Mouse (Mus musculus) ovary, adult 2 months (tissue): ENCODE data around the gene Rin3. TPM values are rescaled to one million over a fixed set of nuclear protein-coding genes. Genes with fewer than 3 reads are reported as not detected.

Experiments
- polyA plus RNA-seq: library from polyadenylated mRNA; depleted of rRNA; stranded (reverse); fragments of >200 nt; gene quantifications from 2 replicates; pipeline ENCODE4 v1.2.3, GENCODE M21; 2012; rRNA removed

Gene Rin3
- 9.0 and 9.6 TPM in 2 replicates for polyA plus RNA-seq

DNA sequence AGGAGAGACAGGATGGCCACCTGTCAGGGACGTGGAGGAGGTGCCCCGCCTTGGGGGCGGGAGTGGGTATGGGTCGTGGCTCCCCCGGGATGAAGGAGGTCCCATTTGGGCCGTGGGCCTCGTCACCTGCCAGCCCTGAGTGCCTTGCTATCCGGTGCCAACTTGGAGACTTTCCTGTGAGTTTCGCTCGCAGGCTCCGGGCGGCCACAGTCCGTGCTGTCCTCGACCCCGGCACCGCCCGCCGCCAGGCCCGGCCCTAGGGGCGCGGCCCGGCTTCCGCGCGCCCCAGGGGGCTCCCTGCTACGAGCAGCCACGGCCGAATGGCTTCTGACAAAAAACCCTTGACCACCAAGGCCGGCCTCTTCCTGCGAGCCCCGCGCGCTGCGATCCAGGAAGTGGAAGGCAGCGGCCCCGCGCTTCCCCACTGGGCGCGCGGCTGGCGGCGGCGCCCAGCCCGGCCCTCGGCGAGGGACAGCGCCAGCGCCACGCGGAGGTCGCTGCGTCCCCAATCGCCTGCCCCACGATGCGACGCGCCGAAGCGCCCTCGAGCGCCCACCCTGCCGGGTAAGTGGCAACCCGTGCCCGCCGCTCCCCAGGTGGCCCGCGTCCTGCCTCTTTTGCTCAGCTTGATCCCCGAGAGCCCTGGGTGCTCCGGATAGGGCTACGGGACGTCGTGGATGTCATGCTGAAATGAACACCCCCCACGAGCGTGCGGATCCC is at the start of gene Rin3:
TSS of gene Rin3 (plus strand) at position 286 of the 720 bp plus-strand sequence.

DNA sequence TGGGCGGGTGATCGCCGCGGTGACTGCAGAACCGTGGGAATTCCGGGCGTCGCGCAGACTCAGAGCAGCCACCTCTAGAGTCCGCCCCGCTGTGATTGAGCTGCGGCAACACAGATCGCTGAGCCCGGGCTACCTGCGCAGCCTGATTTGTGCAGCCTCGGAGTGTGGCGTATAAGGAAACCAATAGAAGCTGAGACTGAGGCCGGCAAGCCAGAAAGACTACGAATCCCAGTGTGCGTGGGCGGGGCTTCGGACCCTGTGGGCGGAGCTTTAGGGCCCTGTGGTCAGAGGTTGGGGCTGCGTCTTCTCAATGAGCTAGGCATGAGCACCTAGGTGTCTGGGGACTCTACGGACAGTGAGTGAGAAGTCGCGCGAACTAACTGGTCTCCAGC is 156.8 kb downstream of the Rin3 start, which contains the start of gene Lgmn:
TSS of gene Lgmn (minus strand) at position 182 of the 392 bp plus-strand sequence.

Other genes starting within 250 kb of the Rin3 start
- 1.9 and 2.8 TPM in 2 replicates for gene Slc24a4, start 154.3 kb upstream of the Rin3 start, polyA plus RNA-seq
- 344 and 377 TPM in 2 replicates for gene Lgmn, start 156.8 kb downstream of the Rin3 start, polyA plus RNA-seq
- 9.7 and 10.1 TPM in 2 replicates for gene Golga5, start 186.1 kb downstream of the Rin3 start, polyA plus RNA-seq